Mouse (Mus musculus): ENCODE measurements around the gene Dnttip1. TPM values are rescaled to one million over a fixed set of nuclear protein-coding genes. Genes with fewer than 3 reads are reported as not detected.

Dnttip1 gene
- polyA plus RNA-seq (2014; fragmentation: Nextera tagmentation; extraction: Ambion mirVana): 82.0 and 83.1 TPM in 2 replicates

GRCm38 (mm10) chr2:164745843-164746479, at the start of gene Dnttip1, which contains the start of gene Wfdc3:
Gene Dnttip1 (plus strand): TSS chr2:164745983.
Gene Wfdc3 (minus strand): TSS chr2:164745931.
- Histone ChIP-seq H3K9me3 (replicated peaks; ENCODE audit: control insufficient read depth, low read length) (no peaks in the 10 kb centered on the region), H3K27me3 (ENCODE audit: control insufficient read depth, insufficient read depth, low read length) (no peaks in the 10 kb centered on the region), H3K4me2 (ENCODE audit: low read depth, low read length) (peak within 1 kb of the TSS; percentile 69), H3K27ac (replicated peaks; ENCODE audit: low read depth, low read length) (no peak within 1 kb of the TSS), H3K4me3 (ENCODE audit: low read depth, low read length) (peak within 1 kb of the TSS; percentile 85), H3K4me1 (ENCODE audit: control insufficient read depth, insufficient read depth, low read length) (no peaks in the 10 kb centered on the region), H3K9ac (replicated peaks; ENCODE audit: low read length) (peak within 1 kb of the TSS; percentile 84), H3K36me3 (replicated peaks; ENCODE audit: control insufficient read depth, insufficient read depth, low read depth, low read length) (no peaks in the 10 kb centered on the region; the same call in 1 of the 2 replicates)
- peak; percentile 88 for ATAC-seq (replicated peaks; ENCODE audit: insufficient number of reproducible peaks, low FRiP score, low TSS enrichment, low read depth)
- under 1% methylated on average over 46 of the region's 70 CpGs for WGBS
- peak; percentile 94 for DNase-seq (ENCODE audit: low spot score)

DNA sequence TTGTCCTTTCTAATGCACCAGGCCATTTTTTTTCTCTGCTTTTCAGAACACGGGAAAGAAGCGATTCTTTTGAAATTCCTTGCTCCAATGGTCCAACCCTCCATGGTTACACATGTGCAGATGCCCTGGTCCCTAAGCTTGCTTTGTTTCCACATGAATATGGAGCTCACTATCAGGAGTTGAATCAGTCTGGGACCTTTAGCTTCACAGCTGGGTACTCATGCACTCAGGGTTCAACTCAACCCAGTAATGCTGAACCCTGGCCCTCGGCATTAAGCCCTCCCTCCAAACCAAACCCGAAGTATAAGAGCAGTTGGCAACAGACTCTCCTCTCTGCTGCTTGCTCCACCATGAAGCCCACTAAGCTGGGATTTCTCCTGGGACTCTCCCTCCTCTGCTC, 47.6 kb upstream of the Dnttip1 start, which contains the start of gene Spint4:
Gene Spint4 (plus strand): TSS at position 301 of the 400 bp plus-strand sequence.
- H3K27ac ChIP-seq (replicated peaks; ENCODE audit: low read depth, low read length): no peak within 1 kb of the TSS
- H3K27me3 ChIP-seq (ENCODE audit: control insufficient read depth, insufficient read depth, low read length): no peaks in the 10 kb centered on the region
- H3K36me3 ChIP-seq (replicated peaks; ENCODE audit: control insufficient read depth, insufficient read depth, low read depth, low read length): no peaks in the 10 kb centered on the region
- no peaks in the 10 kb centered on the region for H3K9me3 ChIP-seq (replicated peaks; ENCODE audit: control insufficient read depth, low read length)
- no peaks in the 10 kb centered on the region for H3K4me1 ChIP-seq (ENCODE audit: control insufficient read depth, insufficient read depth, low read length)
- no peak for ATAC-seq (replicated peaks; ENCODE audit: insufficient number of reproducible peaks, low FRiP score, low TSS enrichment, low read depth)
- no peak within 1 kb of the TSS for H3K4me2 ChIP-seq (ENCODE audit: low read depth, low read length)
- WGBS: 81% methylated on average over 4 of the region's 4 CpGs
- no peak within 1 kb of the TSS for H3K9ac ChIP-seq (replicated peaks; ENCODE audit: low read length)
- DNase-seq (ENCODE audit: low spot score): no peak
- no peak within 1 kb of the TSS for H3K4me3 ChIP-seq (ENCODE audit: low read depth, low read length)

- 80% methylated on average over 5 of the region's 5 CpGs for WGBS
- Histone ChIP-seq H3K4me1 (ENCODE audit: control insufficient read depth, insufficient read depth, low read length) (no peaks in the 10 kb centered on the region), H3K9me3 (replicated peaks; ENCODE audit: control insufficient read depth, low read length) (no peaks in the 10 kb centered on the region)
Measured at GRCm38 (mm10) chr2:164700959-164701358, 44.8 kb upstream of the Dnttip1 start.

GRCm38 (mm10) chr2:164701761-164702160, 44.0 kb upstream of the Dnttip1 start:
- Histone ChIP-seq H3K27ac (replicated peaks; ENCODE audit: low read depth, low read length) (no peak overlapping the region), H3K9me3 (replicated peaks; ENCODE audit: control insufficient read depth, low read length) (no peaks in the 10 kb centered on the region), H3K27me3 (ENCODE audit: control insufficient read depth, insufficient read depth, low read length) (no peaks in the 10 kb centered on the region), H3K36me3 (replicated peaks; ENCODE audit: control insufficient read depth, insufficient read depth, low read depth, low read length) (no peaks in the 10 kb centered on the region), H3K9ac (replicated peaks; ENCODE audit: low read length) (no peak overlapping the region), H3K4me2 (ENCODE audit: low read depth, low read length) (no peak overlapping the region), H3K4me1 (ENCODE audit: control insufficient read depth, insufficient read depth, low read length) (no peaks in the 10 kb centered on the region), H3K4me3 (ENCODE audit: low read depth, low read length) (no peak overlapping the region)
- DNase-seq (ENCODE audit: low spot score) (no peak), ATAC-seq (replicated peaks; ENCODE audit: insufficient number of reproducible peaks, low FRiP score, low TSS enrichment, low read depth) (no peak)
- WGBS: 91% methylated on average over 5 of the region's 5 CpGs

More at GRCm38 (mm10) chr2:164700959-164701358, 44.8 kb upstream of the Dnttip1 start:
- Histone ChIP-seq H3K27ac (replicated peaks; ENCODE audit: low read depth, low read length) (no peak overlapping the region), H3K9ac (replicated peaks; ENCODE audit: low read length) (no peak overlapping the region), H3K27me3 (ENCODE audit: control insufficient read depth, insufficient read depth, low read length) (no peaks in the 10 kb centered on the region), H3K36me3 (replicated peaks; ENCODE audit: control insufficient read depth, insufficient read depth, low read depth, low read length) (no peaks in the 10 kb centered on the region), H3K4me3 (ENCODE audit: low read depth, low read length) (no peak overlapping the region), H3K4me2 (ENCODE audit: low read depth, low read length) (no peak overlapping the region)
- ATAC-seq (replicated peaks; ENCODE audit: insufficient number of reproducible peaks, low FRiP score, low TSS enrichment, low read depth): no peak
- DNase-seq (ENCODE audit: low spot score): no peak

GRCm38 (mm10) chr2:164704235-164704634, 41.5 kb upstream of the Dnttip1 start:
- H3K4me3 ChIP-seq (ENCODE audit: low read depth, low read length): no peak overlapping the region
- ATAC-seq (replicated peaks; ENCODE audit: insufficient number of reproducible peaks, low FRiP score, low TSS enrichment, low read depth) (no peak), DNase-seq (ENCODE audit: low spot score) (no peak)
- no peak overlapping the region for H3K4me2 ChIP-seq (ENCODE audit: low read depth, low read length)
- H3K9ac ChIP-seq (replicated peaks; ENCODE audit: low read length): no peak overlapping the region
- H3K36me3 ChIP-seq (replicated peaks; ENCODE audit: control insufficient read depth, insufficient read depth, low read depth, low read length): no peaks in the 10 kb centered on the region
- no peaks in the 10 kb centered on the region for H3K27me3 ChIP-seq (ENCODE audit: control insufficient read depth, insufficient read depth, low read length)
- no peaks in the 10 kb centered on the region for H3K4me1 ChIP-seq (ENCODE audit: control insufficient read depth, insufficient read depth, low read length)
- no peak overlapping the region for H3K27ac ChIP-seq (replicated peaks; ENCODE audit: low read depth, low read length)
- WGBS: 75% methylated on average over 5 of the region's 5 CpGs
- no peaks in the 10 kb centered on the region for H3K9me3 ChIP-seq (replicated peaks; ENCODE audit: control insufficient read depth, low read length)

DNA sequence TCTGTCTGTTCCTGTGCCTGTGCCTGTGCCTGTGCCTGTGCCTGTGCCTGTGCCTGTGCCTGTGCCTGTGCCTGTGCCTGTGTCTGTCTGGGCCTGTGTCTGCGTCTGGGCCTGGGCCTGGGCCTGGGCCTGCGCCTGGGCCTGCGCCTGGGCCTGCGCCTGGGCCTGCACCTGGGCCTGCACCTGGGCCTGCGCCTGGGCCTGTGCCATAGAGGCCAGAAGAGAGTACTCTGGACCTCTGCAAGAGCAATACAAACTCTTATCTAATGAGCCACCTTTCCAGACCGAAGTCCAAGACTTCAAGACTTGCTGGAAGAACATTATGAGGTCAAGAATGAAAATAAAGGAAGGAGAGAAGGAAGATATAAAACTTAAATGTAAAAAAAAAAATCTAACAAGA, 40.5 kb upstream of the Dnttip1 start:
- H3K4me2 ChIP-seq (ENCODE audit: low read depth, low read length): no peak overlapping the region
- DNase-seq (ENCODE audit: low spot score): no peak
- ATAC-seq (replicated peaks; ENCODE audit: insufficient number of reproducible peaks, low FRiP score, low TSS enrichment, low read depth): no peak
- H3K4me1 ChIP-seq (ENCODE audit: control insufficient read depth, insufficient read depth, low read length): no peaks in the 10 kb centered on the region
- H3K4me3 ChIP-seq (ENCODE audit: low read depth, low read length): no peak overlapping the region
- H3K36me3 ChIP-seq (replicated peaks; ENCODE audit: control insufficient read depth, insufficient read depth, low read depth, low read length): no peaks in the 10 kb centered on the region
- no peak overlapping the region for H3K9ac ChIP-seq (replicated peaks; ENCODE audit: low read length)
- H3K27ac ChIP-seq (replicated peaks; ENCODE audit: low read depth, low read length): no peak overlapping the region
- H3K9me3 ChIP-seq (replicated peaks; ENCODE audit: control insufficient read depth, low read length): no peaks in the 10 kb centered on the region
- WGBS: 91% methylated on average over 6 of the region's 6 CpGs
- H3K27me3 ChIP-seq (ENCODE audit: control insufficient read depth, insufficient read depth, low read length): no peaks in the 10 kb centered on the region

DNA sequence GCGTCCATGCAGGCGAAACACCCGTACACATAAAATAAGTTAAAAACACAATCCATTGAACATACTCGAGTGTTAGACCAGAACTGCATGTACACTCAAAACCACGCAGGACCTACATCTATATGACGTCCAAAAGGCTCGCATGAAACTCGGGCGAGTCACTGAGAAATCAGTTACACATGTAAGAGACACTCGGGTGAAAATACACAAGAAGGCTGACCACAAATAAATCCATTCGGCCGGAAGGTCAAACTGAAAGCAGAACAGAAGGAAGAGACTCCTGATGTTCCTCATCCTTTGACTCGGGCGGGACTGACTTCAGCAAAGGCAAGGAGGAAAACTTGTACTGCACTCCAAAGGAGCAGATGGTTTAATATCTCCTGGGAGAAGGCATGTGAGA, 39.8 kb upstream of the Dnttip1 start:
- no peak overlapping the region for H3K9ac ChIP-seq (replicated peaks; ENCODE audit: low read length)
- ATAC-seq (replicated peaks; ENCODE audit: insufficient number of reproducible peaks, low FRiP score, low TSS enrichment, low read depth) (no peak), DNase-seq (ENCODE audit: low spot score) (no peak)
- 92% methylated on average over 14 of the region's 14 CpGs for WGBS
- no peak overlapping the region for H3K4me2 ChIP-seq (ENCODE audit: low read depth, low read length)
- no peak overlapping the region for H3K27ac ChIP-seq (replicated peaks; ENCODE audit: low read depth, low read length)
- no peaks in the 10 kb centered on the region for H3K4me1 ChIP-seq (ENCODE audit: control insufficient read depth, insufficient read depth, low read length)
- no peak overlapping the region for H3K4me3 ChIP-seq (ENCODE audit: low read depth, low read length)
- no peaks in the 10 kb centered on the region for H3K36me3 ChIP-seq (replicated peaks; ENCODE audit: control insufficient read depth, insufficient read depth, low read depth, low read length)
- no peaks in the 10 kb centered on the region for H3K27me3 ChIP-seq (ENCODE audit: control insufficient read depth, insufficient read depth, low read length)
- H3K9me3 ChIP-seq (replicated peaks; ENCODE audit: control insufficient read depth, low read length): no peaks in the 10 kb centered on the region

DNA sequence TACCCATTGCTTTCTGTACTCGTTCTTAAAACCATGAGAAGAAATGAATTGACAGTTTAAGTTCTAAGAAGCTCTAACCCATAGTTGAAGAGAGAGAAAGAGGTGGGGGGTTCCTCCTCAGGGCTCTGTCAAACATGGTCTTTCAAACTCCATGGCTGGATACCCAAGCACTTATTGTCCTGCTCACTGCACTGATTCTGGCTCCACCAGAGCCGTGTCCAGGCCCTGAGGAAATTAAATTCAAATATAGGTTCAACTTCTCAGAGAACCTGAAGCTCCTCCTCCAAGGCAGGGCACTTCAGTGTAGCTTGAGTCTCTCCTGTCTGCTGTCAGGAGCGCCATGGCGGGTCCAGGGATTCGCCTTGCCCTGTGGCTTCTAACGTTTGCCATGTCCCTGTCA, 30.8 kb upstream of the Dnttip1 start, which contains the start of gene Spint5:
Gene Spint5 (plus strand): TSS at position 301 of the 400 bp plus-strand sequence.
- Histone ChIP-seq H3K4me3 (ENCODE audit: low read depth, low read length) (no peak within 1 kb of the TSS), H3K27ac (replicated peaks; ENCODE audit: low read depth, low read length) (no peak within 1 kb of the TSS), H3K4me1 (ENCODE audit: control insufficient read depth, insufficient read depth, low read length) (no peaks in the 10 kb centered on the region), H3K9ac (replicated peaks; ENCODE audit: low read length) (no peak within 1 kb of the TSS), H3K27me3 (ENCODE audit: control insufficient read depth, insufficient read depth, low read length) (no peaks in the 10 kb centered on the region), H3K4me2 (ENCODE audit: low read depth, low read length) (no peak within 1 kb of the TSS), H3K9me3 (replicated peaks; ENCODE audit: control insufficient read depth, low read length) (no peaks in the 10 kb centered on the region), H3K36me3 (replicated peaks; ENCODE audit: control insufficient read depth, insufficient read depth, low read depth, low read length) (no peaks in the 10 kb centered on the region)
- DNase-seq (ENCODE audit: low spot score) (no peak), ATAC-seq (replicated peaks; ENCODE audit: insufficient number of reproducible peaks, low FRiP score, low TSS enrichment, low read depth) (no peak)
- WGBS: 79% methylated on average over 6 of the region's 6 CpGs

Measured in embryonic facial prominence, embryonic 11.5 days (tissue).